Mouse (Mus musculus) kidney, postnatal 14 days (tissue): ENCODE results near the gene Trp53.
A peak's percentile ranks its signal among the peaks of the same experiment; 100 is the strongest.

Experiments used
- DNase-seq: peaks from one replicate; pipeline ENCODE4 v3.0.0; 2022; ENCODE audit warnings: mixed read lengths

The Trp53 gene

DNA sequence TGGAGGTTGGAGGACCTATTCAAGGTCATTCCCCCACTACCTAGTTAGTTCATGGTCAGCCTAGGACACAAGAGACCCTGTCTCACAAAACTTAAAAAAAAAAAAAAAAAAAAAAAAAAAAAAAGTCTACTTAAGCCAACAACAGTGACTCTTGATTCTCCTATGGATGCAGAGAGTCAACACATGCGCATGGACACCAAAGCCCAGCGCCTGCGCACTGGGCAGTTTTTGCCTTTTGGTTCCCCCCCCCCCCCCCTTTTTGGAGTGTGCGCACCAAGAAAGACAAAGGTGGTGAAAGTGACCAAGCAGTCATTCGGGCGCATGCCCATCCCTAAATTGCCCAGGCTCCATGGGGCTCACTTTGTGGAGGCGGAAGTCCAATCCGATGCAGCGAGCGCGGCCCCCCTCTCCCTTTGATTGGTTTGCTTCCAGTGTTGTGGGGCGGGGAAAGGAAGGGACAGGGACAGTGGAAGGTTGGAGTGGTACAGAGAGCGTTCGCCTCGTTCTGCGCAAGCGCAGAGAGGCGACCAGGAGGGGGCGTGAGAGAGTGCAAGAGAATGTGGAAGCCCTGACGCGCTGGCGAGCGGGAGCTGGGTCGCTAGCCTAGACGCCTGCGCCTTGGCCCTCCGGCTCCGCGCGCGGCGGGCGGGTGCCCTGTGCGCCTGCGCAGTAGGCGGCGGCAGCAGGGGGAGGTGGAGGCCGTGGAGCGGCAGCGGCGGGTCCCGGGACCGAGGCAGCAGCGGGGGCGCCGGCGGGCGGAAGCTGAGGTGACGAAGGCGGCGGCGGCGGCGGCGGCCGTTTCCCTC, 52.3 kb downstream of the Trp53 start, which contains the start of gene Fxr2:
Gene Fxr2 (plus strand): TSS at position 707 of the 806 bp plus-strand sequence.
- peak; percentile 100 for DNase-seq

DNA sequence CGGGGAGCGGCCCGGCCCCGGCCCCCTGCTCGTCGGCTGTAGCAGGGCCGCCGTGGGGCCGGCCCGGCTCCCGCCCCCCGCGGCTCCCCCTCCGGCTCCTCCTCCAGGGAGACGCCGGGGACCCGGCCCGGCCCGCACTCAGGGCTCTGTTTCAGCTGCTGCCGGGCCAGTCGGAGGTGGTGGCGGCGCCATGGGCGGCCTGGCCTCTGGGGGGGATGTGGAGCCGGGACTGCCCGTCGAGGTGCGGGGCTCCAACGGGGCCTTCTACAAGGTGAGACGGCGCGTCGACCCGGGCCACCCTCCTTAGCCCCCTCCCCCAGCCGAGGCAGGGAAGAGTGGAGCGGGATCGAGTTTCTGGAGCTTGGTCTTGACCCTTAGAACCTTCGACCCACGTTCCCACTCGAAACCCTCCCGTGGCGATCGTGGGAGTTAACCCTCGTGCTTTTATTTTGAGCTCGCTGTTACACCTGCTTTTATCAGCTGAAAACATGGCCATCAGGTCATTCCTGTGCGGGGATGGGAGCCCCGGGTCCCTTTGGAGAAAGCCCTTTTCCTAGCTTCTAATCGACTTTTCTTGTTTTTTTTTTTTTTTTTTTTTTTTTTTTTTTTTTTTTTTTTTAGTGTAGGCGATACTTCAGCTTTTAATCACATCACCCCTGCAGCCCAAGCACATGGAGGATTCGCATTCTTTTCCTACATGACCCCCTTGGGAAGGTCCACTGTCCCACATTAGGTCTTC, 53.1 kb downstream of the Trp53 start:
- DNase-seq, result no peak

DNA sequence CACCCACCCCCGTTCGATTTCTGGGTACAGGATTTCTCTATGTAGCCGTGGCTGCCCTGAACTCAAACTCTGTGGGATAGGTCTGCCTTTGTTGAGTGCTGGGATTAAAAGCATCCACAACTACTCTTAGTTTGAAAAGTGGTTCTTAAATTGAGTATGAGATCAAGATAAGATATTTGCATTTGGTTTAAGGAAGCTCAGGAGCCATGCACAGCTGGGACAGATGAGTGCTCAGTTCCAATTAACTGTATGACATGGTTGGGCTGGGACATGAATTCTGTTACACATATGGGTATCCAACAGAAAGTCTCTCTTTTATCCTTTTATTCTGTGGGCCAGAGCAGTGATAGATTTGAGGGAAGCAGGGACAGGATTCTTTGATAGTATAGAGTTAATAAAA, 55.3 kb downstream of the Trp53 start:
- no peak for DNase-seq
